Mouse (Mus musculus): Measurements from ENCODE around the gene Plpp3. TPM values are rescaled to one million over a fixed set of nuclear protein-coding genes. Genes with fewer than 3 reads are reported as not detected.

Gene Plpp3
- total and polyA plus RNA-seq, 3 experiments, result not detected

DNA sequence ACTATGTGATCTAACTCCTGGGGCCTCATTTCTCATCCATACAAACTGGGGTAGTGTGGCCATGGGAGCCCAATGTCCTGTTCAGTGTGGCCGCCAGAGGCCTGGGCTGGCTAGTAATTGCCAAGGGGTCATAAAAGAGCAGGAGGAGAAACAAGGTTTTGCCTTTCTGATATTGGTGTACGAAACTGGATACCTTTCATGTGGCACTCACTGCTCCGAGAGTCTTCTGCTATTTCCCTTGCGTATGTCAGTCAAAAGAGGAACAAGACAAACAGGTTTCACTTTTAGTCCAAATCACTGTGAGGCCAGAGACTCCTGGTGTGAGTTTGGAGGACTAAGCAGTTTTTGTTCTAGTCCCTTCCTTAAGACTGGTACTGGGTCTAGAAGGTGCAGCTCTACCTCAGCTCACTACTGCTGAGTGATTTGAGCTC is 6.8 kb downstream of the Plpp3 start:
- H3K27me3 ChIP-seq (ENCODE audit: control insufficient read depth in 1 of 2, insufficient read depth in 2 of 2, low read length in 2 of 2), result no peaks in the 10 kb centered on the region
- TF ChIP-seq CTCF (IDR thresholded peaks at IDR 0.05 in 2 of 3, conservative IDR thresholded peaks at IDR 0.05 in 1 of 3; ENCODE audit: control insufficient read depth in 1 of 3, insufficient read depth in 1 of 3, low read depth in 2 of 3, low read length in 3 of 3, poor library complexity in 1 of 3, severe bottlenecking in 1 of 3) (no peak), MXI1 (IDR thresholded peaks at IDR 0.05; ENCODE audit: low read depth, low read length) (no peak), RCOR1 (IDR thresholded peaks at IDR 0.05; ENCODE audit: low read depth, low read length) (no peak), RAD21 (IDR thresholded peaks at IDR 0.05; ENCODE audit: low read depth, low read length) (no peak), SIN3A (IDR thresholded peaks at IDR 0.05; ENCODE audit: low read length) (no peak), USF2 (IDR thresholded peaks at IDR 0.05; ENCODE audit: borderline replicate concordance in 1 of 2, insufficient read depth in 1 of 2, low read depth in 1 of 2, low read length in 2 of 2) (no peak), MYB (IDR thresholded peaks at IDR 0.05; ENCODE audit: low read depth, low read length) (no peak), KAT2A (conservative IDR thresholded peaks at IDR 0.05; ENCODE audit: low read depth, low read length) (no peak), TAL1 (IDR thresholded peaks at IDR 0.05; ENCODE audit: low read length) (no peak), CHD1 (IDR thresholded peaks at IDR 0.05; ENCODE audit: low read depth, low read length) (no peak), ELF1 (IDR thresholded peaks at IDR 0.05; ENCODE audit: low read depth, low read length) (no peak), GABPA (IDR thresholded peaks at IDR 0.05; ENCODE audit: low read depth, low read length) (no peak), ZKSCAN1 (IDR thresholded peaks at IDR 0.05; ENCODE audit: low read depth, low read length) (no peak), GATA1 (IDR thresholded peaks at IDR 0.05; ENCODE audit: low read depth, low read length) (no peak)
- peak overlapping the region in 1 of 2 experiments; percentile 27; a peak in 2 of 4 replicates for H3K4me3 ChIP-seq (ENCODE audit: control insufficient read depth in 1 of 2, insufficient read depth in 1 of 2, low read depth in 2 of 2, low read length in 2 of 2)
- H3K4me1 ChIP-seq (ENCODE audit: control insufficient read depth in 1 of 2, insufficient read depth in 2 of 2, low read length in 2 of 2), result no peaks in the 10 kb centered on the region
- no peaks in the 10 kb centered on the region for H3K9me3 ChIP-seq (replicated peaks; ENCODE audit: insufficient read depth, low read length)
- no peak overlapping the region for H3K9ac ChIP-seq (ENCODE audit: control insufficient read depth, low read depth, low read length, poor library complexity, severe bottlenecking)
- peak; percentile 34 for DNase-seq (ENCODE audit: low read depth, low spot score)
- no peaks in the 10 kb centered on the region for H3K79me2 ChIP-seq (ENCODE audit: control insufficient read depth, insufficient read depth, low read length, poor library complexity)
- no peaks in the 10 kb centered on the region for H3K36me3 ChIP-seq (ENCODE audit: control insufficient read depth in 1 of 2, insufficient read depth in 2 of 2, low read length in 2 of 2)
- H3K27ac ChIP-seq (ENCODE audit: control insufficient read depth, low read depth, low read length), result no peak overlapping the region

DNA sequence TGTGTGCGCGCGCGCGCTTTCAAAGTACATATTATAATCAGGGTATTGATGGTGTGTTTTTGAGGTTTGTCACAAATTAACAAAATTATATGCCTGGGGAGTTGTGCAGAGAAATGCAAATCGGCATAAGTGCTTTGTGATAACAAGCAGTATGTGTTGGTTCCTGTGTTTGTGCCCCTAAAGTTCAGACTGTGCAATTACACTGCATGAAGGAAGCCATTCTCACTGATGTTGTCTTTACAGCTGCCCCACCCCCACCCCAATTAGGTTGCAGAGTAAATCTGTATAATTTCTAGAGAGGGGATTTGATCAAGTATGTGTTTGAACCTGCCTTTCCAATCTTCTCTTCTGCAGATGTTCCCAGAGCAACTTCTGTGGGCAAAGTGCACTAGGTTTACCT is 7.8 kb downstream of the Plpp3 start:
- Histone ChIP-seq H3K79me2 (ENCODE audit: control insufficient read depth, insufficient read depth, low read length, poor library complexity) (no peaks in the 10 kb centered on the region), H3K9me3 (replicated peaks; ENCODE audit: insufficient read depth, low read length) (no peaks in the 10 kb centered on the region), H3K9ac (ENCODE audit: control insufficient read depth, low read depth, low read length, poor library complexity, severe bottlenecking) (no peak overlapping the region), H3K4me3 (ENCODE audit: control insufficient read depth in 1 of 2, insufficient read depth in 1 of 2, low read depth in 2 of 2, low read length in 2 of 2) (no peak overlapping the region), H3K4me1 (ENCODE audit: control insufficient read depth in 1 of 2, insufficient read depth in 2 of 2, low read length in 2 of 2) (no peaks in the 10 kb centered on the region), H3K27me3 (ENCODE audit: control insufficient read depth in 1 of 2, insufficient read depth in 2 of 2, low read length in 2 of 2) (no peaks in the 10 kb centered on the region), H3K27ac (ENCODE audit: control insufficient read depth, low read depth, low read length) (no peak overlapping the region), H3K36me3 (ENCODE audit: control insufficient read depth in 1 of 2, insufficient read depth in 2 of 2, low read length in 2 of 2) (no peaks in the 10 kb centered on the region)
- peak; percentile 9 for DNase-seq (ENCODE audit: low read depth, low spot score)
- no peak for TF ChIP-seq ZC3H11A (IDR thresholded peaks at IDR 0.05; ENCODE audit: low read depth, low read length)
- no peak for TF ChIP-seq CHD1 (IDR thresholded peaks at IDR 0.05; ENCODE audit: low read depth, low read length)
- TF ChIP-seq JUND (IDR thresholded peaks at IDR 0.05; ENCODE audit: low read depth, low read length), result no peak
- no peak for TF ChIP-seq BHLHE40 (IDR thresholded peaks at IDR 0.05; ENCODE audit: borderline replicate concordance, low read depth, low read length)
- TF ChIP-seq ETS1 (IDR thresholded peaks at IDR 0.05; ENCODE audit: low read depth, low read length), result no peak
- no peak for TF ChIP-seq NELFE (IDR thresholded peaks at IDR 0.05; ENCODE audit: low read depth, low read length)
